Mouse (Mus musculus) C2C12 (cell line): ENCODE results near the gene Tmem231.

ENCODE experiments used
- CEBPB ChIP-seq: IDR thresholded peaks from one replicate; pipeline ENCODE4 v1.6.1; 2011; ENCODE audit warnings: low read depth, mild to moderate bottlenecking, control low read depth, moderate library complexity
- CTCF ChIP-seq: IDR thresholded peaks from one replicate; pipeline ENCODE4 v1.5.1; 2011; ENCODE audit not compliant: control insufficient read depth, insufficient read depth, insufficient read length
- MAX ChIP-seq: IDR thresholded peaks from one replicate; pipeline ENCODE4 v1.6.1; 2011; ENCODE audit warnings: mild to moderate bottlenecking, control low read depth
- MYOG ChIP-seq: IDR thresholded peaks from one replicate; pipeline ENCODE4 v1.6.1; 2011; ENCODE audit not compliant: control insufficient read depth, insufficient read length; ENCODE audit errors: extremely low read depth

DNA sequence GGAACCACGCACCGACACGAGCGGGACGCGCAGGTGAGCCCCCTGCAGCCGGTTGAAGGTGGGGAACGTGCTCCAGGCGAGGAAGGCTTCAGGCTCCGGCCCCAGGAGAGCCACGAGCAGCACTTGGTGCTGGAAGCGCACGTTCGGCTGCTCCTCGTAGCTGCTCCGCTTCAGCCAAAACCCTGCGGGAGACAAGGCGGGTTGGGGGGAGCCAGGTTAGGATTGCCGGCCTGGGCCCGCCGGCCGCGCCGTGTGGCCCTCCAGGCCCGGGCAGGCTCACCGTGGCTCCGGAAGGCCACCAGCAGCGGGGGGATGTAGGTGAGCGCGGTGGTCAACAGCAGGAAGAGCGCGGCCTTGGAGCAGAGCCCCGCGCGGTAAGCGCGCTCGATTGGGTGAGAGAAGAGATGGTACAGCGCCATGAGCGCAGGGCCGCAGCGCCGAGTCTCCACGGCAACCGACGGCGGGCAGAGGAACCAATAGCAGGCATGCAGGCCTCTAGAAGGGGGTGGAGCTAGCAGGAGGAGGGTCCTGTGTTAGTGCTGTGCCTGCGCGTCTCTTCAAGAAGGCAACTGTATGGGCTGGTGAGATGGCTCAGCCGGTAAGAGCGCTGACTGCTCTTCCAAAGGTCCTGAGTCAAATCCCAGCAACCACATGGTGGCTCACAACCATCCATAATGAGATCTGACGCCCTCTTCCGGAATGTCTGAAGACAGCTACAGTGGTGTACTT lies at the start of gene Tmem231:
- TF ChIP-seq CTCF: no peak
- no peak for TF ChIP-seq MAX
- TF ChIP-seq MYOG: no peak
- TF ChIP-seq CEBPB: no peak
